Mouse (Mus musculus): ENCODE results near the gene G6pc3. TPM values are rescaled to one million over a fixed set of nuclear protein-coding genes. Genes with fewer than 3 reads are reported as not detected.
"Not testable (repeated sequence)": the region's sequence is repeated elsewhere in the genome, so short reads cannot be mapped to it uniquely, and the experiment has no call there.

The G6pc3 gene
- polyA plus RNA-seq (2016; fragmentation: Nextera tagmentation; extraction: Ambion mirVana): 39.1 and 41.5 TPM in 2 replicates

GRCm38 (mm10) chr11:102189461-102190436 is at the start of gene G6pc3:
TSS of gene G6pc3 (plus strand) at chr11:102189620.
- peak; percentile 85 for DNase-seq (ENCODE audit: low spot score)
- peak within 1 kb of the TSS; percentile 75 for H3K4me3 ChIP-seq
- H3K27me3 ChIP-seq (ENCODE audit: low read depth, poor library complexity, severe bottlenecking): no peaks in the 10 kb centered on the region
- no peaks in the 10 kb centered on the region for H3K9me3 ChIP-seq (replicated peaks)
- H3K27ac ChIP-seq (replicated peaks): peak within 1 kb of the TSS; percentile 85
- 3% methylated on average over 50 of the region's 50 CpGs for WGBS
- peaks cover 30% of the 10 kb centered on the region for H3K4me1 ChIP-seq
- H3K36me3 ChIP-seq: peaks cover 30% of the 10 kb centered on the region

GRCm38 (mm10) chr11:102140508-102140907 is 48.9 kb upstream of the G6pc3 start:
- H3K27me3 ChIP-seq (ENCODE audit: low read depth, poor library complexity, severe bottlenecking): peaks cover 67% of the 10 kb centered on the region
- 3% methylated on average over 5 of the region's 5 CpGs for WGBS
- H3K36me3 ChIP-seq: no peaks in the 10 kb centered on the region

GRCm38 (mm10) chr11:102142355-102142754 is 47.1 kb upstream of the G6pc3 start:
- WGBS: 69% methylated on average over 7 of the region's 7 CpGs
- H3K27ac ChIP-seq (replicated peaks): no peak overlapping the region
- H3K4me1 ChIP-seq: peaks cover 28% of the 10 kb centered on the region
- peaks cover 71% of the 10 kb centered on the region for H3K27me3 ChIP-seq (ENCODE audit: low read depth, poor library complexity, severe bottlenecking)
- DNase-seq (ENCODE audit: low spot score): no peak
- no peak overlapping the region for H3K4me3 ChIP-seq
- no peaks in the 10 kb centered on the region for H3K36me3 ChIP-seq
- no peaks in the 10 kb centered on the region for H3K9me3 ChIP-seq (replicated peaks)

More at GRCm38 (mm10) chr11:102140508-102140907, 48.9 kb upstream of the G6pc3 start:
- peaks cover 9% of the 10 kb centered on the region for H3K4me1 ChIP-seq
- DNase-seq (ENCODE audit: low spot score): peak; percentile 73
- no peaks in the 10 kb centered on the region for H3K9me3 ChIP-seq (replicated peaks)
- H3K4me3 ChIP-seq: no peak overlapping the region
- H3K27ac ChIP-seq (replicated peaks): no peak overlapping the region

- Histone ChIP-seq H3K4me3 (peak overlapping the region; percentile 47), H3K9me3 (replicated peaks) (no peaks in the 10 kb centered on the region), H3K27ac (replicated peaks) (no peak overlapping the region), H3K27me3 (ENCODE audit: low read depth, poor library complexity, severe bottlenecking) (peaks cover 79% of the 10 kb centered on the region), H3K4me1 (peaks cover 33% of the 10 kb centered on the region), H3K36me3 (no peaks in the 10 kb centered on the region)
- 23% methylated on average over 13 of the region's 13 CpGs for WGBS
- DNase-seq (ENCODE audit: low spot score): no peak
These were observed 44.4 kb upstream of the G6pc3 start for GRCm38 (mm10) chr11:102144957-102145470.

- Histone ChIP-seq H3K36me3 (no peaks in the 10 kb centered on the region), H3K4me1 (peaks cover 33% of the 10 kb centered on the region), H3K27ac (replicated peaks) (no peak within 1 kb of the TSS), H3K9me3 (replicated peaks) (no peaks in the 10 kb centered on the region), H3K4me3 (peak within 1 kb of the TSS; percentile 47), H3K27me3 (ENCODE audit: low read depth, poor library complexity, severe bottlenecking) (peaks cover 78% of the 10 kb centered on the region)
- DNase-seq (ENCODE audit: low spot score): peak; percentile 40
- 2% methylated on average over 43 of the region's 50 CpGs for WGBS
These were observed 43.9 kb upstream of the G6pc3 start, which contains the start of gene Nags for GRCm38 (mm10) chr11:102145471-102146001. TSS of gene Nags (plus strand) at chr11:102145513.

GRCm38 (mm10) chr11:102146005-102146404 is 43.4 kb upstream of the G6pc3 start:
- H3K27me3 ChIP-seq (ENCODE audit: low read depth, poor library complexity, severe bottlenecking): peaks cover 78% of the 10 kb centered on the region
- no peak overlapping the region for H3K27ac ChIP-seq (replicated peaks)
- H3K4me1 ChIP-seq: peaks cover 33% of the 10 kb centered on the region
- no peaks in the 10 kb centered on the region for H3K9me3 ChIP-seq (replicated peaks)
- DNase-seq (ENCODE audit: low spot score): no peak
- peak overlapping the region; percentile 47 for H3K4me3 ChIP-seq
- H3K36me3 ChIP-seq: no peaks in the 10 kb centered on the region
- 4% methylated on average over 16 of the region's 16 CpGs for WGBS

- Histone ChIP-seq H3K27ac (replicated peaks) (no peak overlapping the region), H3K27me3 (ENCODE audit: low read depth, poor library complexity, severe bottlenecking) (peaks cover 78% of the 10 kb centered on the region), H3K4me1 (peaks cover 33% of the 10 kb centered on the region), H3K36me3 (no peaks in the 10 kb centered on the region), H3K9me3 (replicated peaks) (no peaks in the 10 kb centered on the region), H3K4me3 (peak overlapping the region; percentile 47; the same call in 1 of the 2 replicates)
- DNase-seq (ENCODE audit: low spot score): no peak
- 10% methylated on average over 17 of the region's 17 CpGs for WGBS
These were observed 42.9 kb upstream of the G6pc3 start for GRCm38 (mm10) chr11:102146531-102146930.

- peaks cover 3% of the 10 kb centered on the region for H3K36me3 ChIP-seq
- peaks cover 74% of the 10 kb centered on the region for H3K27me3 ChIP-seq (ENCODE audit: low read depth, poor library complexity, severe bottlenecking)
- 13% methylated on average over 34 of the region's 34 CpGs for WGBS
- peak; percentile 33 for DNase-seq (ENCODE audit: low spot score)
- no peak overlapping the region for H3K27ac ChIP-seq (replicated peaks)
- no peaks in the 10 kb centered on the region for H3K9me3 ChIP-seq (replicated peaks)
- peak overlapping the region; percentile 29 for H3K4me3 ChIP-seq
- H3K4me1 ChIP-seq: peaks cover 33% of the 10 kb centered on the region
These were observed 42.0 kb upstream of the G6pc3 start for GRCm38 (mm10) chr11:102147213-102147989.

- no peaks in the 10 kb centered on the region for H3K9me3 ChIP-seq (replicated peaks)
- peak; percentile 88 for DNase-seq (ENCODE audit: low spot score)
- H3K36me3 ChIP-seq: peaks cover 36% of the 10 kb centered on the region
- under 1% methylated on average over 37 of the region's 37 CpGs for WGBS
- no peaks in the 10 kb centered on the region for H3K27me3 ChIP-seq (ENCODE audit: low read depth, poor library complexity, severe bottlenecking)
- H3K4me3 ChIP-seq: peak within 1 kb of the TSS; percentile 76
- H3K4me1 ChIP-seq: peaks cover 15% of the 10 kb centered on the region
- H3K27ac ChIP-seq (replicated peaks): peak within 1 kb of the TSS; percentile 88
These were observed 33.2 kb upstream of the G6pc3 start, which contains the start of gene Tmem101 for GRCm38 (mm10) chr11:102156039-102156785. TSS of gene Tmem101 (minus strand) at chr11:102156404.

GRCm38 (mm10) chr11:102156786-102157089 is 32.7 kb upstream of the G6pc3 start:
- Histone ChIP-seq H3K36me3 (peaks cover 41% of the 10 kb centered on the region), H3K4me1 (peaks cover 15% of the 10 kb centered on the region), H3K27ac (replicated peaks) (no peak overlapping the region), H3K27me3 (ENCODE audit: low read depth, poor library complexity, severe bottlenecking) (no peaks in the 10 kb centered on the region), H3K9me3 (replicated peaks) (no peaks in the 10 kb centered on the region), H3K4me3 (peak overlapping the region; percentile 76)
- WGBS: 17% methylated on average over 1 of the region's 1 CpGs
- no peak for DNase-seq (ENCODE audit: low spot score)

- 82% methylated on average over 2 of the region's 2 CpGs for WGBS
- Histone ChIP-seq H3K36me3 (peaks cover 44% of the 10 kb centered on the region), H3K4me1 (peaks cover 15% of the 10 kb centered on the region)
- H3K4me3 ChIP-seq; H3K27me3 ChIP-seq (ENCODE audit: low read depth, poor library complexity, severe bottlenecking); DNase-seq (ENCODE audit: low spot score); H3K27ac ChIP-seq (replicated peaks); H3K9me3 ChIP-seq (replicated peaks): not testable (repeated sequence)
These were observed 31.4 kb upstream of the G6pc3 start for GRCm38 (mm10) chr11:102158024-102158423.

GRCm38 (mm10) chr11:102159781-102160180 is 29.6 kb upstream of the G6pc3 start:
- WGBS: 80% methylated on average over 5 of the region's 5 CpGs
- DNase-seq (ENCODE audit: low spot score): no peak
- no peaks in the 10 kb centered on the region for H3K27me3 ChIP-seq (ENCODE audit: low read depth, poor library complexity, severe bottlenecking)
- H3K4me1 ChIP-seq: peaks cover 13% of the 10 kb centered on the region
- H3K27ac ChIP-seq (replicated peaks): no peak overlapping the region
- no peak overlapping the region for H3K4me3 ChIP-seq
- peaks cover 44% of the 10 kb centered on the region for H3K36me3 ChIP-seq
- no peaks in the 10 kb centered on the region for H3K9me3 ChIP-seq (replicated peaks)

Measured in midbrain, embryonic 10.5 days (tissue).